Mouse (Mus musculus) brown adipose tissue, adult 24 weeks (tissue): Measurements from ENCODE around the gene Mrvi1. TPM values are rescaled to one million over a fixed set of nuclear protein-coding genes. Genes with fewer than 3 reads are reported as not detected.

Experiments
- H3K27ac ChIP-seq: fragments of 200-500 bp; replicated peaks from 2 replicates; pipeline ENCODE4 v1.5.1; 2012; ENCODE audit warnings: low read depth, mild to moderate bottlenecking, low read length
- H3K4me1 ChIP-seq: fragments of 200-500 bp; 2 replicates; pipeline ENCODE4 v1.6.1; 2012; ENCODE audit warnings: low read length, mixed read lengths; ENCODE audit not compliant: control insufficient read depth, insufficient read depth, insufficient read length
- H3K4me3 ChIP-seq: fragments of 200-500 bp; 2 replicates; pipeline ENCODE4 v1.5.1; 2012; ENCODE audit warnings: low read depth, mild to moderate bottlenecking, low read length, moderate library complexity; ENCODE audit not compliant: insufficient read depth
- polyA plus RNA-seq: library from polyadenylated mRNA; stranded (reverse); fragments of >200 nt; gene quantifications from 2 replicates; pipeline ENCODE4 v1.2.4, GENCODE M21; 2012; ENCODE audit not compliant: missing spikeins, insufficient read depth, insufficient read length

Mrvi1 gene
- polyA plus RNA-seq, 1 experiment, result 1.5 TPM

DNA sequence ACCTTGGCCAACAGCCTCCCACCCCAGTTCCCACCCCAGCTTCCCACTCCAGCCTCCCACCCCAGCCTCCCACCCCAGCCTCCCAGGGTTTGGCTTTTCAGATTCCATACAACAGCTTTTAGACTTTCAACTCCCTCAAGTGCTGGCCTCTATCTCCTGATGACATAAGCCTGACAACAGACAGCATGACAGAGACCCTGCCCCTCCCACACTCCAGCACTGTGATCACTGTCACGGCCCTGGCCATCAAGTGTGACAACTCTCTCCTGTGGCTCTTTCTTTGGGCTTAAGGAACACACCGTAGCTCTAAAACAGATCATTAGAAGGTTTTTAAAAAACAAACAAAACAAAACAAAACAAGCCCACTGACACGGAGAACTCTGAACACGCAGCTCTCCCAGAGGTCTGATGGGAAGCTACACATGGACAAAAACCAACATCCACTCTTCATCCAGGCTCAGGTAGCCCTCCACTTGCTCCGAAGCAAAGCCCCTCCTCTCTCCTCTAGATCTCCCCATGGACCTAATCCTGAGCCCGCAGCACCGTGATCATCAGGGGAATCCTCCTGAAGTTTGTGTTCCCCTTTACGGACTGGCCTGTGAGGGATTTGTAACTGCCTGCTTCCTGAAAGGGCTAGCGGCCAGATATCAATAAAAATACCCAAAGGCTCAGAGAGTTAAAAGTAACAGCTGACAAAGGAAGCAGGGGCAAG is 19.2 kb downstream of the Mrvi1 start:
- no peak overlapping the region for H3K27ac ChIP-seq
- H3K4me1 ChIP-seq, result no peaks in the 10 kb centered on the region

DNA sequence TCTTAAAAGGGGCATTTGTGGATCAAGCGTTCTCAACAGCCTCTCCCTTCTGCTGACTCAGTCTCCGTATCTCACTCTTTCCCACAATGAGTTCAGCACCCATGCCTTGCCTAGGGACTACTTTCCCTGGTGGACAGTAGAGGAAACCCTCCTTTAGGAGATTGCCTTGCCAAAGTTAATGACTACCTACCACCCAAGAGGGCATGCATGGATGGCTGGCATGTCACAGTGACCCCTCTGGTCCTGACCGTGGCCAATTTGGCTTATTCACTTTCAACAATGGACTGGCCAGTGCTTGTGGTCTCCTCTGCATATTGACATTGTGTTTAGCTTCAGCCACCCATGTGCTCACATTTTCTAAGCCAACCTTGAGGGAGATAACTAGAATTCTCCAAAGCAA is 19.8 kb downstream of the Mrvi1 start:
- Histone ChIP-seq H3K4me3 (no peak overlapping the region), H3K27ac (no peak overlapping the region), H3K4me1 (no peaks in the 10 kb centered on the region)

More for the DNA sequence above, 19.2 kb downstream of the Mrvi1 start:
- no peak overlapping the region for H3K4me3 ChIP-seq

DNA sequence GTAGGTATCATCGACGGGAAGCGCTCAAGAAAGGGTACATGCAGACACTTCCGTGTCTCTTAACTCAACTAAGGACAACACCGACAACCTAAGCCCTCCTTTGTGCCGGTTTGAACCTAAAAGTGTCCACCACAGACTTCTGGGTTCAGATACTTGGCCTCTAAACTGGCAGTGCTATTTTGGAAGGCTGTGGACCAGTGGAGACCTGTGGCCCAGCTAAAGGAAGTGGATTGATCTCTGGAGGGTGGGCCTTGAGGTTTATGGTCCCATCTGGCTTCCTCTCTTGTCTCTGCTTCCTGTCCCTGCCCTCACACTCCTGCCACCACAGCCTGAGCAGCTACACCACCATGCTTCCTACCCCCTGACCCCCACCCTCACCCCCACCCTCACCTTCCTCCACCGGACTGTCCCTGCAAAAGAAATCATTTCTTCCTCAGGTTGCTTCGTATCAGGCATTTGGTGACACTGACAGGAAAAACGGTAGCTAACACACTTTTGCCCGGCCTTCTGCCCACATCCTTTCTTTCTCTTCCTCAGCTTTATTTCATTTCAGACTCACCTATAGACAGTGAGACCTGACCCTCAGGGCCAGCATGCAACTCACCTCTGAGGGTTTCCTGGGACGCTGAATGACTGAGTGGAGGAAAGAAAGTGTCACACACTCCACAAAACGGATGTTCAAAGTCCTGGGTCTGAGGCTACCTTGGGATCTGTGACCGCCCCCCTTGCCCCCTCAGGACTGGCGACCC is 25.7 kb downstream of the Mrvi1 start:
- peaks cover 3% of the 10 kb centered on the region; the same call in 1 of the 2 replicates for H3K4me1 ChIP-seq
- H3K4me3 ChIP-seq, result no peak overlapping the region
- H3K27ac ChIP-seq, result no peak overlapping the region

DNA sequence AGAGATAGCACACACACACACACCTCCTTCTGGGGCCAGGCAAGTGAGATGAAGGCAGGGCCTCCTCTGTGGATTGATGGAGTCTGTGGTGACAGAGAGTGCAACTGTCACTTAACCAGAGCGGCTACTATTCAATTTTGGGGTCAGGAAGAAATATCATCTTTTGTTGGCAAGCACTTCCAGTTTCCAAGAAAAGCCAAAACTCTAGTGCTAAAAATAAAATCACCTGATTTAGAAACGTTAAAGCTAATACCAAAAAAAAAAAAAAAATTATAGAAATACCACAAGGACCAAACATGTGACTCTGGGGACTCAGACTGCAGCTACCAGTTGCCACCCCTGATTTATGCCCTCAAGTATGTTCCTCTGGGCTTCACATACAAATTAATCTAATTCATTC is 26.7 kb downstream of the Mrvi1 start:
- Histone ChIP-seq H3K4me3 (no peak overlapping the region), H3K27ac (no peak overlapping the region), H3K4me1 (peaks cover 7% of the 10 kb centered on the region)

DNA sequence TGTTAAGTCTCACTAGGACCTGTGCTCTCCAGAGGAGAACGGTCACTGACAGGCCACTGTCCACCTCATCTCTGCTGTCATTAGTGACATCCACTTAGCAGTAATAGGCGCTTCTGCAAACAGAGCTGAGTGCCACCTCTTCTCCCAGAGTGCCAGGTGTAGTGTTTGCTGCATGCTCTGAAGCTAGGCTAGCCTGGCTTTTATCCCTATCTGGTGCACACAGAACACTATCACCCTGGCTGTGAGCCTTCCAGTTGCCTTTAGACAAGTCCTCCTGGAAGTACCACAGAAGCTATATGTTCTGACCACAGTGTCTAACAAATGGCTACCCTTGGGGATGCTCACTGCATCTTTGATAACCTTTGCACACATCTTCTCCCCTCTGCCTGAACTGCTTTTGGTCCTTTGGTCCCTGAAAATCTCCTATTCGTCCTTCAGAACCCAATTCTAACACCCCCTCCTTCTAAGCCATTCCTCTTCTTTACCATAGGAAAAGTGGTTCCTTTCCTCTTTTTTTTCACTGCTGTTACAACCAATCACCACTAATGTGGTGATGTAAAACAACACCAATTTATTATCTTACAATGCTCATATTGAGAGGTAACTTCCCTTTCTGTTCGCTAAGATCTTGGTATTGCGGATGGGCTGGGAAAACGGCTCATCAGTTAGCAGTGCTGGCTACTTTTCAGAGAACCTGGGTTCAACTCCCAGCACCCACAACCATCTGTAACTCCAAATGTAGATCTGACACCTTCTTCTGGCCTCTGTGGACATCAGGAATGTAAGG is 28.0 kb downstream of the Mrvi1 start:
- H3K4me1 ChIP-seq, result peaks cover 9% of the 10 kb centered on the region
- H3K4me3 ChIP-seq, result no peak overlapping the region
- no peak overlapping the region for H3K27ac ChIP-seq

DNA sequence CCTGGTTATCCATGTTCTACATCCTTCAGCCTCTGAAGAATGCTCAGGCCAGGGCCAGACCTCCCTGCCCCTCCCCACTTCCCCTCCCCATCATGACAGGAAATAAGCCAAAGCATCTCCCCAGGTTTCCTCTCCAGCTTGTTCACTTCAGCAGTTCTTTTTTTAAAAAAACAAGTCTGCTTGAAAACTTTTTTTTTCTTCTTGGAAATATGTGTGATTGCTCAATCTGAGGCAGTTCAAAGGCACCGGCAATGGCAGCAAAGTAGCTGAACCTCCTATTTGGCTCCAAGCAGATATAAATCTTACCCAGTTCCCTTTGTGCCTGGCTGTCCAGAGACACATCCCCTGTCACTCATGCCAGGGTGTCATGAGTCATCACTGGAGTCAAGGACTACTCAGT is 29.1 kb downstream of the Mrvi1 start:
- Histone ChIP-seq H3K4me1 (peaks cover 12% of the 10 kb centered on the region), H3K27ac (no peak overlapping the region), H3K4me3 (no peak overlapping the region)

DNA sequence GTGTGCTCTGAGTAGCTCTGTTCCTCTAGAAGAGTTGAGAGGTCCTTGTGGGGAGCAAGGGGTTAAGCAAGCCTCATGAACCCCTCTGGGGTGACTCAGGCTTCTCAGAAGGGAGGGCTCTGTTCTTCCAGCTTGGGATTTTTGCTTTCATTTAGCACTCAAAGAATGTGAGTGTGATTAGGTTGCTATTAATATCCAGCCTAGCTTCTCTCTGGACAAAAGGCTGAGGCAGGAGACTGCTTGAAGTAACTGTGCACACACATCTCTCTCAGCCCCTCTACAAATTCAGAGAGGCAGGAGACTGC is 31.7 kb downstream of the Mrvi1 start:
- H3K27ac ChIP-seq, result no peak overlapping the region

DNA sequence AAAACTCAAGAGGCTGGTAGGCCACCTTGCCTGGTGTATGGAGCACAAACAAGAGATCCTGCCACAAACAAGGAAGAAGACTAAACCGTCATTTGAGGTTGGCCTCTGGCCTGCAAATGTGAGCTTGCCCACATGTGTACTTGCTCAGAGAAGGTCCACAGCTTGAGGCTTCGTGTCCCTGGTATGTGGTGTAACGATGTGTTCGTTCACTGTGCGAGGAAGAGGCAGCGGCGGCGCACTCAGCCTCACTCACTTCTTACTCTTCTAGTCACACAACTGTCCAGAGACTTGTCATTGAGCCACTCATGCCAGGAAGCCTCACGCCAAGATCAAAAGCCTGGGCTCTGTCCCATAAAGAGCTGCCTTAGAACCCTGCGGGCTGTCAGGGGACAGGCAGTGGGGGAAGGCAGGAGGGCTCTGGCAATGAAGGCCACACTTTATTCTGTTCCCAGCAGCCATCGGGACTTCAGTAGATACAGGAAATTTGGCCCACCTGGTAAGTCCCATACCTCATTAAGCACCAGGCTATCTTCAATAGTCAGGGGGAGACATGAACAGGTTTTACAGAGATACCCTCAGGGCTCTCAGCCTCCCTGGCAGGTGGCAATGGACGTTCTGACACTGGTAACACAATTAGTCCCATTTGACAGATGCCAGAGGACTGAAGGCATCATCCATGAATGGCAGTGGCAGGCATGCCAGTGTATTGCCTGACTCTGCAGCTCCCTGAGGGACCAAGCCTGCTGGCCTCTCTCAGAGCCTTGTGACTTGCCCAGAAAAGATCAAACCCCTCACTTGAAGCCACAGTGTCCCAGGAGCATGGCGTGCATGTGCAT is 32.3 kb downstream of the Mrvi1 start:
- Histone ChIP-seq H3K4me3 (no peak overlapping the region), H3K27ac (no peak overlapping the region)

More for the DNA sequence above, 31.7 kb downstream of the Mrvi1 start:
- peaks cover 12% of the 10 kb centered on the region for H3K4me1 ChIP-seq
- H3K4me3 ChIP-seq, result no peak overlapping the region

DNA sequence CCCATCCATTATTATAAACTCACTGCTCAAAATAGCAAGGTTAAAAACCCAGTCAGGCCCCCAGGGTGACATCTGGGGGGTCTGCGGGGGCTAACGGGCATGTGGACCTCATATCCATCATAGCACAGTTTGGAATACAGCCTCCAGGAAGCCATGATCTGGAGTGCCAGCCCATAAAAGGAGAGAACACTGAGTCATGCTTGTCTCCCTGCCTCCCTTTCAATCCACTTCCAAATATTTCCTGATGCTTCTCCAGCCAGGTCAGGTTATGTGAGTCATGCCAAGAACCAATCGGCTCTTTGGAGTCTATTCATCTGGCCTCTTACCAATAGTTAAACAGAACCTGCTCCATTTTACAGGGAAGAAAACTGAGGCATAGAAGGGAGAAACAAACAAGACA is 33.7 kb downstream of the Mrvi1 start:
- Histone ChIP-seq H3K4me3 (no peak overlapping the region), H3K27ac (no peak overlapping the region), H3K4me1 (peaks cover 12% of the 10 kb centered on the region)

More for the DNA sequence above, 32.3 kb downstream of the Mrvi1 start:
- peaks cover 12% of the 10 kb centered on the region for H3K4me1 ChIP-seq

DNA sequence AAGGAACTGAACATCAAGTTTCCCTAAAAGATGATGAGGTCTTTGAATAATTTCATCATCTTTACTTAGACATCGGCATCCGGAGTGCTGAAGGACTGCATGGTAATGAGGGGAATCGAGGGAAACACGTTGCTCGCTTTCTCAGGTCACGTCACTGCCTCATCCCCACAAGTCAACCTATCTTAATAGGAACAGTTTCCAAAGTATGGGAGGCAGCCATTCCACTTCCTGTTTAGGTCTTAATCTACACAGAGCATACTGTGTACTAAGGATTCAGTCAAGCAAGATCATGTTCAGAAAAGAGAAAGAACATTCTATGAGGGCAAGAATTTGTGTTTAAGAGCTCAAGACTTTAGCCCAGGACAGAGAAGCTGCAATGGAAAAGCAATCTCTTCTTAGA is 34.6 kb downstream of the Mrvi1 start:
- peaks cover 14% of the 10 kb centered on the region for H3K4me1 ChIP-seq
- no peak overlapping the region for H3K27ac ChIP-seq
- no peak overlapping the region for H3K4me3 ChIP-seq

DNA sequence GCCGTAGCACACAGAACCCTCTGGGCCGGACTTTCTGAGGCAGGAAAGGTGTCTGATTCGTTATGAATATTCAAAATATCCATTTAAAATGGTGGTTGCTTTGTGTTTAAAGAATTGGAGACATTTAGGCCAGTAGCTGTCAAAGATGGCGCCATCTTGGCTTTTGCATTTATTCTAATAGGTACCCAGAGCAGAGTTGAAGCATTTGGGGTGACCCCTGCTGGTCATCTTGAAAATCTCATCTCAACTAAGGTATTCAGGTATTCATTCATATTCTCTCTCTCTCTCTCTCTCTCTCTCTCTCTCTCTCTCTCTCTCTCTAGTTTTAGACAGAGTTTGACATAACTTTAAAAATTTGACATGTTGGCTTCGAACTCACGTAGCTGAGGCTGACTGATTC is 35.5 kb downstream of the Mrvi1 start:
- Histone ChIP-seq H3K4me3 (no peak overlapping the region), H3K27ac (no peak overlapping the region), H3K4me1 (peaks cover 20% of the 10 kb centered on the region)

DNA sequence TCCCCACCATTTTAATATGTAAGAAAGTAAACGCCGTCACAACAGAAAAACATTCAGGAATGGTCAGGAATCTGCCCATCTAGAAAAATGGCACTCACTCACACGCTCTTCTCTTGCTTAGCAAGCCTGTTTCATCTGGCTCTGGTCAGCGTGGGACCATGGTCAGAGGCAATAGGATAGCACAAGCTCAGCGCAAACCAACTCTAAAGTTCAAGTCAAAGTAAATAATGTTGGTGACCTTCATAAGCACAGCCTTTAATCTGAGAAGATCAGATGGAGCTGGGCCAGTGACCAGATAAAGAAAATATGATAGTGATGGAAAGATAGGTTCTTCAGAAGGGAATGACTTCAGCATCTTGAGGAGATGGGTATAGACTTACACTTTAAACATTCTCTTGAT is 37.9 kb downstream of the Mrvi1 start:
- H3K4me3 ChIP-seq, result no peak overlapping the region
- H3K27ac ChIP-seq, result no peak overlapping the region
- peaks cover 19% of the 10 kb centered on the region for H3K4me1 ChIP-seq

DNA sequence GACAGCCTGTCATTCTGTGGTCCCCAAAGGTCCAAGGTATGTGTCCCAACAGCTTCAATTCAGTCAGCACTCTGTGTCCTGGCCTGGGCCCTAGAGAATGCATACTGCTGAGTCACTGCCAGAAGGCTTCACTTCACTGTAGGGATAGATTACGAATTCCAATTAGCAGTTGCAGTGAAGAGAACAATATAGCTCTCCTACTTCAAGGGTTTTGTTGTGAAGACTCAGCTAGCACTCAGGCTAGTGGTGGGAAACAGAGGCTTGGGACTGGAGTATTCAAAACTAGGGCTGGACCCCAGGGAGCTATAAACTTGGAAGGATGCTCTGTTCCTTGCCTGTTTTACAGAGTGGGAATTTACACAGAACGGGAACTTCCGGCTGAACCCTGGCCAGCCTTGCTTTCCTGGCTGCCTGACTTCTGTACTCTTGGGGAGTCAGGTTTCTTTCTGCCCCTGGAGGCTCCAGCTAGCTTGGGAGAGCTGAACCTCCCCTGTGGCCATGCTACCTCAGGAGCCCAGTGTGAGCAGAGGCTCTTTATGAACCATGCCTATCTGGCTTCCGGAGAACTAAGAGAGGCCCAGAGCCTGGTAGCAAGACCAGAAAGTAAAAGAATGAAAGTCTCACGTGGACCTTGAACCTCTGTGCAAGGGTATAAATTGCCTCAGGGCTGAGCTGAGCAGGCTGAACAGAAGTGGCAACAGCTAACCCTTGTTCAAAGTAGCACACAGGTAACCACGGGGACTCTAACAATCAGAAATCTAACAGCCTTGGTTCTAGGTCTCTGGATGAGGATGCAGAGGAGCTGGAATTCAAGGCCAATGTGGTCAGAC is 40.3 kb downstream of the Mrvi1 start:
- H3K4me1 ChIP-seq, result peaks cover 13% of the 10 kb centered on the region
- H3K27ac ChIP-seq, result peak overlapping the region; percentile 70
- no peak overlapping the region for H3K4me3 ChIP-seq

DNA sequence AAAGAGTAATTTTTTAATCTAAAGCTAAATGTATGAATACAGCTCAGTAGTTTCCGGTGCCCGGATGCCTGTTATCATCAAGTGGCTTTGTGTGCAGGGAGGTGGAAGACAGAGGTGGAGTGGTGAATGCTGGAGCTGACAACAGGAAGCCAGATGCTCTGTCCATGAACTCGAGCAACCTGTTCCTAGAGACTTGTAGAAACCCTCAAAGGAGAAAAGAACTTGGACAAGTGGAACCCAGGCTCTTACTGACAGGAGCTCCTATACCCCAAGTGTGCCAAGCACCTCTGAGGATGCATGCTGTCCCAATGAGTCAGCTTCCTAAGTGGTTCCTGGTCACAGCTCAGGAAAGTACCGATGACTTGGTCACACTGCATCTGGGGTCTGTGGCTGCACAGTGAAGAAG is 41.1 kb downstream of the Mrvi1 start:
- Histone ChIP-seq H3K27ac (peak overlapping the region; percentile 26), H3K4me1 (peaks cover 13% of the 10 kb centered on the region), H3K4me3 (no peak overlapping the region)
